Mouse (Mus musculus) liver, adult 2 months (tissue): Measurements from ENCODE around the gene Zfp422. TPM values are rescaled to one million over a fixed set of nuclear protein-coding genes. Genes with fewer than 3 reads are reported as not detected.

Experiments
- DNase-seq: peaks from one replicate; pipeline ENCODE4 v3.0.0-alpha.2; 2011; ENCODE audit warnings: low read depth, low spot score; ENCODE audit errors: extremely low read depth
- H3K27ac ChIP-seq: fragments of 200-500 bp; replicated peaks from 2 replicates; pipeline ENCODE4 v1.5.1; 2012; ENCODE audit warnings: low read depth, mild to moderate bottlenecking, control low read depth, inconsistent platforms, low read length; ENCODE audit not compliant: insufficient read depth
- H3K27me3 ChIP-seq: fragments of 200-500 bp; 2 replicates; pipeline ENCODE4 v1.6.1; 2012; ENCODE audit warnings: mild to moderate bottlenecking, moderate library complexity, low read length, inconsistent platforms; ENCODE audit not compliant: control insufficient read depth, insufficient read depth
- H3K36me3 ChIP-seq: fragments of 200-500 bp; 2 replicates; pipeline ENCODE4 v1.6.1; 2012; ENCODE audit warnings: low read length, inconsistent platforms; ENCODE audit not compliant: control insufficient read depth, insufficient read depth
- H3K4me1 ChIP-seq: fragments of 200-500 bp; 2 replicates; pipeline ENCODE4 v1.6.1; 2011; ENCODE audit warnings: low read length; ENCODE audit not compliant: control insufficient read depth, insufficient read depth
- H3K4me3 ChIP-seq: fragments of 200-500 bp; 2 replicates; pipeline ENCODE4 v1.5.1; 2011; ENCODE audit warnings: low read depth, mild to moderate bottlenecking, control low read depth, low read length, moderate library complexity; ENCODE audit not compliant: insufficient read depth
- H3K79me2 ChIP-seq: fragments of 200-500 bp; 2 replicates; pipeline ENCODE4 v1.6.1; 2012; ENCODE audit warnings: inconsistent platforms, mild to moderate bottlenecking, low read length, moderate library complexity; ENCODE audit not compliant: control insufficient read depth, insufficient read depth
- H3K9ac ChIP-seq: fragments of 200-500 bp; 2 replicates; pipeline ENCODE4 v1.6.1; 2012; ENCODE audit warnings: low read depth, mild to moderate bottlenecking, control low read depth, inconsistent platforms, low read length
- CTCF ChIP-seq: fragments of 200-500 bp; IDR thresholded peaks from 2 replicates; pipeline ENCODE4 v1.5.1; 2011; ENCODE audit warnings: low read depth, low read length, control low read depth
- POLR2A ChIP-seq: fragments of 200-500 bp; IDR thresholded peaks from 2 replicates; pipeline ENCODE4 v1.6.1; 2011; ENCODE audit warnings: low read length, control low read depth; ENCODE audit not compliant: insufficient read depth; ENCODE audit errors: extremely low read depth
- WGBS: fragments of 180-500 bp; shearing (Covaris S2); methylation state at CpG from one replicate; pipeline ENCODE4 v1.1.7; 2018; 5-methylcytosine and 5-hydroxymethylcytosine counted together
- polyA plus RNA-seq: library from polyadenylated mRNA; depleted of rRNA; stranded (reverse); fragments of >200 nt; gene quantifications from 2 replicates; pipeline ENCODE4 v1.2.3, GENCODE M21; 2012; rRNA removed
- total RNA-seq: library from RNA; depleted of rRNA; stranded (reverse); fragments of >200 nt; gene quantifications from 2 replicates; pipeline ENCODE4 v1.2.3, GENCODE M21; 2014; rRNA removed

Zfp422 gene
- total RNA-seq (5.6 and 7.0 TPM in 2 replicates), polyA plus RNA-seq (6.6 and 7.0 TPM in 2 replicates)

DNA sequence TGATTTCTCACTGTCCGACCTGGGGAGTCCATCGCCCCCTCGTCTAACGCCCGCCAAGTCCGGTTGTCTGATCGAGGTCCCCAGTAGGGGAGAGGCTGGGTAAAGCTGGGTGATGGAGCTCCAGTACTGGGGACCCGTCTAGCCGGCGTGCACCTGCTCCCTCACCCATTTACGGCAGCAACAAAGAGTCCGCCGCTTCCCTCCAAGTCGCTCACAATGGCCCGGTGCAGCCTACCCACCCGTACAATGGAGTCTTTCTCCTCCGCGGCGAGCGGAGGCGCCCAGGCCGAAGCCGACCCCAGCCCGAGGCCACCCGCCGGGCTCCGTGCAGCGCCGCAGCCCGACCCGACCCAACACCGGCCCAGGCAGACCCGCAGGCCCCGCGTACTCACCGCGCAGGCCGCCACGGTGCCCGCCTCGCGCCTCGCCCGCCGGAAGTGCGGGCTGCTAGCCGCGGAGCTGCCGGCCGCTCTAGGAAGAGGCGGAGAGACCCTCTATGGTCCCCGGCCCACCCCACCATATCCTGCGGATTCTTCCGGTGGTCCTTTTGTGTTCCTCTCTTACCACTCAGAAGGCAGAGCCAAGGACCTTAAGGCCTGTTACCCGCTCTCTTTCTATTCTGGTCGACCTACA is at the start of gene Zfp422:
TSS of gene Zfp422 (minus strand) at position 461 of the 633 bp plus-strand sequence.
- H3K27ac ChIP-seq = peak within 1 kb of the TSS; percentile 1; the same call in 1 of the 2 replicates
- peak; percentile 39 for DNase-seq
- peaks cover 2% of the 10 kb centered on the region; the same call in 1 of the 2 replicates for H3K4me1 ChIP-seq
- peak within 1 kb of the TSS; percentile 83 for H3K9ac ChIP-seq
- H3K4me3 ChIP-seq = peak within 1 kb of the TSS; percentile 95
- H3K79me2 ChIP-seq = peaks cover 2% of the 10 kb centered on the region; the same call in 1 of the 2 replicates
- WGBS = under 1% methylated on average over 56 of the region's 56 CpGs
- TF ChIP-seq POLR2A = 0 out of 2 replicates have a peak, but pooled peaks have one; percentile 28
- TF ChIP-seq CTCF = 0 out of 2 replicates have a peak, but pooled peaks have one; percentile 5
- no peaks in the 10 kb centered on the region for H3K36me3 ChIP-seq
- no peaks in the 10 kb centered on the region for H3K27me3 ChIP-seq

DNA sequence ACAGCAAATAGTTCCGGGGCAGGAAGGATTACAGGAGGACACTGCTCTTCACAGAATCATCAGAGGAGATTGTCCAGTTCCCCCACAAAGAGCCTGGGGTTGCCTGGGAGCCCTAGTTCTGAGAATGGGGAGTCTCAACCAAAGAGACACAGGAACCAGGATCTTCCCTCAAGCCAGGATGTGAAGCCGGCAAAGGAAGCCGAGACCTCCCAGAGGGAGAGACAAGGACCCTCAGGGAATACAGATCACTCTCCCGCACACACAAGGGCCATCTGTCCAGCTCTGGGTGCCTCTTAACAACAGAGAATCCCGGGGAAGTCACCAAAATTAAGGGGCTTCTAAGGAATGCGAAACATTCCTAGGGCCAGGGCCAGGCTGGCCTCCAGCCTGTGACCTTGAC is 48.5 kb upstream of the Zfp422 start:
- Histone ChIP-seq H3K27me3 (no peaks in the 10 kb centered on the region), H3K27ac (no peak overlapping the region), H3K36me3 (no peaks in the 10 kb centered on the region), H3K9ac (no peak overlapping the region), H3K4me3 (no peak overlapping the region), H3K79me2 (no peaks in the 10 kb centered on the region), H3K4me1 (0 out of 2 replicates have a peak, but pooled peaks cover 4% of the 10 kb centered on the region)
- no peak for DNase-seq
- TF ChIP-seq CTCF = no peak
- no peak for TF ChIP-seq POLR2A
- 80% methylated on average over 6 of the region's 6 CpGs for WGBS

DNA sequence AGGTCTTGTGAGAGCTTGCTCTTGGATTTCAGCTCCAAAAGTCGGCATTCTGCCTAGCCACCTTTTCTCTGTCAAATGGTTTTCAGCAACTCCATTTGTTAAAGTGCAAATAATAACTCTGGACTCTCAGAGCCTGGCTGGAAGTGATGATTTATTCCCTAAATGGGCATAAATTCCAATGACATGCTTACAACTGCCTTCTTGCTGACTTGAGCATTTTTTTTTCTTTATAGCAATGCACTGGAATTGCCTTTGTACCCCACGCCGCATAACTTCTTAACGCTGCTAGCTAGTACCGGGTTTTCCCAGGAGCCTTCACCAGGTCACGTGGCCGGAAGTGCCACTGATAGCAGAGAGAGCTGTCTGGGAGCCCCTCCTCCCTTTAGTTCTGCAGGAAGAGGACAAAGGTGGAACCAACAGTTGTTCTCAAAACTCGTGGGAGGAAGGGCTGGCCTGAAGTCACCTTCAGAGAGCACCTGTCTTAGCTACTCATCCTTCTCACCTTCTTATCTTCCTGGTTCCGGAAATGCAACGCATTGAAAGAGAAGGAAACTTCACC is 47.6 kb upstream of the Zfp422 start:
- H3K27ac ChIP-seq = no peak overlapping the region
- no peaks in the 10 kb centered on the region for H3K79me2 ChIP-seq
- 0 out of 2 replicates have a peak, but pooled peaks cover 4% of the 10 kb centered on the region for H3K4me1 ChIP-seq
- H3K36me3 ChIP-seq = no peaks in the 10 kb centered on the region
- no peak for TF ChIP-seq CTCF
- no peak for TF ChIP-seq POLR2A
- no peak overlapping the region for H3K9ac ChIP-seq
- no peak overlapping the region for H3K4me3 ChIP-seq
- 60% methylated on average over 10 of the region's 10 CpGs for WGBS
- no peaks in the 10 kb centered on the region for H3K27me3 ChIP-seq
- no peak for DNase-seq

DNA sequence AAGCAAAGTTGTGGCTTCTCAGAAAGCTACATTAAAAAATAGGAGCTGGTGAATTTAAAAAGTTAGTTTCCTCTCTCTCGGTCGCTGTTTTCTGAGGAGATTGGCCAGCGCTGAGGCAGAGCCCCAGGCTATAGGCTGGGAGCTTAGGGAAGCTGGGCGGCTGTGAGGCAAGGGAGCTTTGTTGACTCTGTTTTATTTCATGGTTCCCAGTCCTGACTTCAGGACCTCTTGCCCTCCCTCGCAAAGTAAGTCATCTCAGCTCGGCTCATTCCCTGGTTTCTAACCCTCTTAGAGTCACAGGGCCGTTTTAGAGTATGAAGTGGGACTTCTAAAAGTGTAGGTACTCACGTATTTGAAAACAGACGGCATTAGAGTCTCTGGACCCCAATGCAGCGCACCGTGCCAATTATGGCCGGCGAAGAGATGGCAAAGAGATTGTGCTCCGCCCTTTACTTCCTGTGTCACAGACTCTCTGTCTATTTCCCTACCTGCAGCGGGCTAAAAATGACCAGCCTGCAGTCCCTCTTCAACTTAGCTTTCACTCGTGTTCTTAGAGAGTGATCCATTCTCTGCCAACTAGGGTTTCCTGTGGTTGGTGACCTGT is 45.6 kb upstream of the Zfp422 start:
- TF ChIP-seq POLR2A (no peak), CTCF (no peak)
- 56% methylated on average over 16 of the region's 16 CpGs for WGBS
- H3K36me3 ChIP-seq = no peaks in the 10 kb centered on the region
- no peaks in the 10 kb centered on the region for H3K79me2 ChIP-seq
- no peak overlapping the region for H3K4me3 ChIP-seq
- H3K27ac ChIP-seq = 0 out of 2 replicates have a peak overlapping the region, but pooled peaks have one; percentile 2
- H3K27me3 ChIP-seq = no peaks in the 10 kb centered on the region
- no peak for DNase-seq
- no peak overlapping the region for H3K9ac ChIP-seq
- peaks cover 6% of the 10 kb centered on the region; the same call in 1 of the 2 replicates for H3K4me1 ChIP-seq

DNA sequence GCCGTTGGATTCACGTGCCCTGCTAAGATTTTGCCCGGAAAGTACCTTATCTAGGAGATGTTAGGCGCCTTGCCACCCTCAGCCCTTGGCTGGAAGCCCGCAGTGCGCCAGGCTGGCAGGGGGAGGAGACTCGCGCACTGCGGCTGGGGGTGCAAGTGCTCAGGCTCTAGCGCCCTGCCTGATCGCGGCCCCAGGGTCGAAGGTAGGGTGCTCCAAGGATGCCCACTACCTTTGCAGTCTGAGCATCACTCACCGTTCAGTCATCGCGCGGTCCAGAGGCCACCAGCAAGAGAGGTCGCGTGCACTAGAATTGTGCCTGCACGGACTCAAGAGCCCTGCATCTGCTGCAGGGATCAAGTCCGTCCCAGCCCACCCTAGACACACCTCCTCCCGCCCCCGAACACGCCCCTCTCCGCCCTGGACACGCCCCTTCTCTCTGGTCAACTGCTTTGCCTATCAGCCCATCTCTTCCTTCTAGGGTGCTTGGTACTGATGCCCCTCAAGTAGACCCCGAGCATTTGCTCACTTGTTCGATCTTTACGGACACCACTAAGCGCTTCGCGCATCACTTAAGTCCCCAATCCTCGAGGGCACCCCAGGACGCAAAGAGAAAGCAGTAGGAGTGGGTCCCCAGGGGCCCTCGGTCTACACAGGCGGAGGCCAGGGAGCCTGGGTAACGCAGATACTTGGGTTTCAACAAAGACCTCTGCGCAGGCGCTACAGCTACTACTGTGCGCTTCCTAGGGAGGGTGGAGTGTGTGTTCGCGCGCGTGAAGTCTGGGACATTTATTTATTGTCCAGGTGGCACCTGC is 44.9 kb upstream of the Zfp422 start, which contains the start of gene Rassf4:
TSS of gene Rassf4 (minus strand) at position 482 of the 812 bp plus-strand sequence.
- H3K9ac ChIP-seq = peak within 1 kb of the TSS; percentile 36
- H3K27ac ChIP-seq = 0 out of 2 replicates have a peak within 1 kb of the TSS, but pooled peaks have one; percentile 2
- peak within 1 kb of the TSS; percentile 63 for H3K4me3 ChIP-seq
- no peak for TF ChIP-seq POLR2A
- no peak for TF ChIP-seq CTCF
- H3K27me3 ChIP-seq = no peaks in the 10 kb centered on the region
- 3% methylated on average over 44 of the region's 44 CpGs for WGBS
- peak; percentile 54 for DNase-seq
- peaks cover 6% of the 10 kb centered on the region; the same call in 1 of the 2 replicates for H3K4me1 ChIP-seq
- H3K36me3 ChIP-seq = no peaks in the 10 kb centered on the region
- H3K79me2 ChIP-seq = no peaks in the 10 kb centered on the region
